Mouse (Mus musculus): ENCODE measurements at regions not wholly inside any gene's neighbourhood (a gene's known extent, or its start where the extent isn't known, plus 50 kb on each side); places are given as distances from the start of the nearest gene placed in this dataset.

GRCm38 (mm10) chr16:12516834-12517685 lies 533.1 kb downstream of the Shisa9 start:
- Histone ChIP-seq H3K4me3 (ENCODE audit: control insufficient read depth, low read depth, low read length) (no peak overlapping the region), H3K27ac (ENCODE audit: control insufficient read depth, insufficient read depth, low read depth, low read length) (no peak overlapping the region), H3K27me3 (ENCODE audit: control insufficient read depth, insufficient read depth, low read length) (no peaks in the 10 kb centered on the region), H3K4me1 (ENCODE audit: control insufficient read depth, insufficient read depth, low read length) (no peaks in the 10 kb centered on the region), H3K36me3 (ENCODE audit: control insufficient read depth, insufficient read depth, low read length) (no peaks in the 10 kb centered on the region)
- no peak for TF ChIP-seq POLR2A (IDR thresholded peaks at IDR 0.05; ENCODE audit: control insufficient read depth, low read depth, low read length)

GRCm38 (mm10) chr16:12518264-12518663 lies 534.4 kb downstream of the Shisa9 start:
- no peak for TF ChIP-seq CTCF (IDR thresholded peaks at IDR 0.05; ENCODE audit: control insufficient read depth, insufficient read depth, insufficient replicate concordance, low read depth, low read length)
- no peak for TF ChIP-seq POLR2A (IDR thresholded peaks at IDR 0.05; ENCODE audit: control insufficient read depth, low read depth, low read length)
- H3K27me3 ChIP-seq (ENCODE audit: control insufficient read depth, insufficient read depth, low read length) = no peaks in the 10 kb centered on the region

DNA sequence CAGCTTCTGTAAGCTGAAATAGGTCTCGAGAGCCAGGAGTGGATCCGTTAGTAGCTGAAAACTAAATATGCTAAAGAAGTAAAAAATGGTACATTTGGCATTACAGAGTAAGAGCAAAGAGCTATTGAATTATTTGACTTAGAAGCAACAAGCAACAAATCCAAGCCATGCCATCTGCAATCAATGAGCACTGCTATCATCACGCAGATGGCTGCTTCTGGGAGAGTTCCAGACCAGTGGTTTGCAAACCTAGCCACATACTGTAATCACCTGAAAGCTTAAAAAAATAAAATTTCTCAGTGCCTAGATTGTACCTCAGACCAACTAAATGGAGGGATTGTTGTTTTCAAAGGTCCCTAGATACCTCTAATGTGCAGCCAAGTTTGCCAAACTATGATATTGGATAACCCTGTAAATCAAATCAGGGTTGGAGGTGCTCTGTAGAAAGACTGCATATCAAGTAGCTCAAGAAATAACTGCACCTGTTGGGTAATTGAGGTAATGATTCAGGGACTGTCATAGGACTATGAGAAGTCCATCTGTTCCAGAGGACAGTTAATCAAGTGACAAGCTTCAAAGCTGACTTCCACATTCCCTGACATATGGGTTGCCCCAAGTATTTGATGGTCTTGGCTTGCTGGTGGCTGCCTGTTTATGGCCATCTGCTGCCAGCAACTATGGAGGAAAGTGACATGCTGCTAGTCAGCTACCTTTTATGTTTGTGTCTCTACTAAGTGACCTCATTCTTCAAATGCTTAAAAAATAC lies 538.0 kb downstream of the Shisa9 start:
- H3K36me3 ChIP-seq (ENCODE audit: control insufficient read depth, insufficient read depth, low read length) = no peaks in the 10 kb centered on the region
- TF ChIP-seq CTCF (IDR thresholded peaks at IDR 0.05; ENCODE audit: control insufficient read depth, insufficient read depth, insufficient replicate concordance, low read depth, low read length) = no peak
- no peaks in the 10 kb centered on the region for H3K4me1 ChIP-seq (ENCODE audit: control insufficient read depth, insufficient read depth, low read length)
- no peaks in the 10 kb centered on the region for H3K27me3 ChIP-seq (ENCODE audit: control insufficient read depth, insufficient read depth, low read length)
- no peak overlapping the region for H3K4me3 ChIP-seq (ENCODE audit: control insufficient read depth, low read depth, low read length)
- H3K27ac ChIP-seq (ENCODE audit: control insufficient read depth, insufficient read depth, low read depth, low read length) = no peak overlapping the region

More at GRCm38 (mm10) chr16:12518264-12518663, 534.4 kb downstream of the Shisa9 start:
- H3K4me1 ChIP-seq (ENCODE audit: control insufficient read depth, insufficient read depth, low read length) = no peaks in the 10 kb centered on the region
- H3K4me3 ChIP-seq (ENCODE audit: control insufficient read depth, low read depth, low read length) = no peak overlapping the region
- no peak overlapping the region for H3K27ac ChIP-seq (ENCODE audit: control insufficient read depth, insufficient read depth, low read depth, low read length)
- no peaks in the 10 kb centered on the region for H3K36me3 ChIP-seq (ENCODE audit: control insufficient read depth, insufficient read depth, low read length)

- TF ChIP-seq CTCF (IDR thresholded peaks at IDR 0.05; ENCODE audit: control insufficient read depth, insufficient read depth, insufficient replicate concordance, low read depth, low read length) (no peak), POLR2A (IDR thresholded peaks at IDR 0.05; ENCODE audit: control insufficient read depth, low read depth, low read length) (no peak)
- no peak overlapping the region for H3K4me3 ChIP-seq (ENCODE audit: control insufficient read depth, low read depth, low read length)
- H3K4me1 ChIP-seq (ENCODE audit: control insufficient read depth, insufficient read depth, low read length) = no peaks in the 10 kb centered on the region
- no peaks in the 10 kb centered on the region for H3K27me3 ChIP-seq (ENCODE audit: control insufficient read depth, insufficient read depth, low read length)
- no peak overlapping the region for H3K27ac ChIP-seq (ENCODE audit: control insufficient read depth, insufficient read depth, low read depth, low read length)
- H3K36me3 ChIP-seq (ENCODE audit: control insufficient read depth, insufficient read depth, low read length) = no peaks in the 10 kb centered on the region
These were observed 561.0 kb upstream of the Ercc4 start for GRCm38 (mm10) chr16:12548462-12548861.

DNA sequence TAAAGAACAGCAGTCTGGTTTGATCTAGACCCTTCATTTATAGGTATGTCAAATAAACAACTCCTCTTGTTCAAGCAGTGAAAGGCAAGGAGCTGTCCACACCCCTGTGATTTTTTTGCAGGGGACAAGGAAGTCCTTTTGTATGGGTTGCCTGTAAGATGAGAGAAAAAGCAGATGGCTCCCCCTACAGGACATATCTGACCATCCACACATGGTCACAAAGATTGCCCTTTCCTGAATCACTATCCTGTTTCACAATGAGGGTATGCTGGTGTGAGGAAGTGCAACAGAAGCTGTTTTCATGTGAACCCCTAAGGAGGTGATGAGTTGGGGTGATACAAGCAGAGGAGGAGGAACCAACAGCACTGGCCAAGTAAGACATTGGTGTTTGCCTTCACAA lies 520.6 kb upstream of the Ercc4 start:
- H3K36me3 ChIP-seq (ENCODE audit: control insufficient read depth, insufficient read depth, low read length) = no peaks in the 10 kb centered on the region
- no peak overlapping the region for H3K4me3 ChIP-seq (ENCODE audit: control insufficient read depth, low read depth, low read length)
- no peaks in the 10 kb centered on the region for H3K4me1 ChIP-seq (ENCODE audit: control insufficient read depth, insufficient read depth, low read length)
- no peak overlapping the region for H3K27ac ChIP-seq (ENCODE audit: control insufficient read depth, insufficient read depth, low read depth, low read length)
- no peak for TF ChIP-seq POLR2A (IDR thresholded peaks at IDR 0.05; ENCODE audit: control insufficient read depth, low read depth, low read length)
- no peaks in the 10 kb centered on the region for H3K27me3 ChIP-seq (ENCODE audit: control insufficient read depth, insufficient read depth, low read length)

DNA sequence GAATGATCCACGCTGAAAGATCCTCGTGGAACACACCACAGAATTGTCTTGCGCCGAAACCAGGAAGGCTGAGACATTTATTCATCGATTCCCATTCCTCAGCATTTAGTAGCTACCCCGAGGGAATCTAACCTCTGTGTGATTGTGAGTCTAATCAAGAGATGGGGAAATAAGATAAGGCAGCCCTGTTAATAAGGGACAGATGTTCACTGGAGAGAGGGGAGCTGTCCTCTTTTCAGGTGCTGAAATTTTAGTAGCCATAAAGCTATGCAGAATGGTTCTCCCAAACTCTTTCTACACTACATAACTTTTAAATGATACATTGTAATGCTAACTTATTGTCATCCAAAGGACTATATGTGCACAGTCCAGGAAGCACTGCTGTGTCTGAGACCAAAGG lies 501.2 kb upstream of the Ercc4 start:
- no peak overlapping the region for H3K27ac ChIP-seq (ENCODE audit: control insufficient read depth, insufficient read depth, low read depth, low read length)
- H3K4me1 ChIP-seq (ENCODE audit: control insufficient read depth, insufficient read depth, low read length) = no peaks in the 10 kb centered on the region
- TF ChIP-seq POLR2A (IDR thresholded peaks at IDR 0.05; ENCODE audit: control insufficient read depth, low read depth, low read length) (no peak), CTCF (IDR thresholded peaks at IDR 0.05; ENCODE audit: control insufficient read depth, insufficient read depth, insufficient replicate concordance, low read depth, low read length) (no peak)
- no peak overlapping the region for H3K4me3 ChIP-seq (ENCODE audit: control insufficient read depth, low read depth, low read length)
- no peaks in the 10 kb centered on the region for H3K27me3 ChIP-seq (ENCODE audit: control insufficient read depth, insufficient read depth, low read length)
- no peaks in the 10 kb centered on the region for H3K36me3 ChIP-seq (ENCODE audit: control insufficient read depth, insufficient read depth, low read length)

DNA sequence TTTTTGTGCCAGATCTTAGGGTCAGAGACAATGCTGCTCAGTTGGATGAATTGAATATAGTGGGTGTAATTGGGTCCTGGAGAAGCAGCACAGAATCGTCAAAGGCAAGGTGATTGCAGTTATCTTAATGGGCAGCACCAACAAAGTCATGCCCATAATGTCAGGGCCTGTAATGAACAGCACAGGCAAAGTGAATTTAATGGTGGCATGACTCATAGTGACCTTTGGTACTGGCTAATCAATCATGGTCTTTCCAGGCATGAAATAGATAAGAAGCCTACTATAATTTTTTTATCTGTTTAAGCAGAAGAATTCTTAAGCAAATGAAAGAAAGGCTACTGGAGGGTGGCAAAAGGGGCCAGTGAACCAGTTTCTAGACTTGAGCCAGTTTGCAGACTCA lies 498.4 kb upstream of the Ercc4 start:
- no peak overlapping the region for H3K27ac ChIP-seq (ENCODE audit: control insufficient read depth, insufficient read depth, low read depth, low read length)
- H3K4me1 ChIP-seq (ENCODE audit: control insufficient read depth, insufficient read depth, low read length) = no peaks in the 10 kb centered on the region
- TF ChIP-seq POLR2A (IDR thresholded peaks at IDR 0.05; ENCODE audit: control insufficient read depth, low read depth, low read length) (no peak), CTCF (IDR thresholded peaks at IDR 0.05; ENCODE audit: control insufficient read depth, insufficient read depth, insufficient replicate concordance, low read depth, low read length) (no peak)
- H3K4me3 ChIP-seq (ENCODE audit: control insufficient read depth, low read depth, low read length) = no peak overlapping the region
- H3K36me3 ChIP-seq (ENCODE audit: control insufficient read depth, insufficient read depth, low read length) = no peaks in the 10 kb centered on the region
- H3K27me3 ChIP-seq (ENCODE audit: control insufficient read depth, insufficient read depth, low read length) = no peaks in the 10 kb centered on the region
